Mouse (Mus musculus) spleen, adult 2 months (tissue): ENCODE measurements around the gene Parp9. TPM values are rescaled to one million over a fixed set of nuclear protein-coding genes. Genes with fewer than 3 reads are reported as not detected.

ENCODE experiments used
- DNase-seq, 2 experiments: peaks; one replicate each; pipeline versions ENCODE4 v3.0.0 to v3.0.0-alpha.2; 2012 to 2021; ENCODE audit warnings: low spot score in 2 of 2, low read depth in 1 of 2
- H3K27ac ChIP-seq: fragments of 200-500 bp; 2 replicates; pipeline ENCODE4 v1.5.1; 2012; ENCODE audit warnings: low read length, inconsistent platforms; ENCODE audit not compliant: insufficient read depth
- H3K27me3 ChIP-seq: fragments of 200-500 bp; 2 replicates; pipeline ENCODE4 v1.6.1; 2012; ENCODE audit warnings: mild to moderate bottlenecking, moderate library complexity, low read length, inconsistent platforms; ENCODE audit not compliant: control insufficient read depth, insufficient read depth
- H3K36me3 ChIP-seq: fragments of 200-500 bp; 2 replicates; pipeline ENCODE4 v1.6.1; 2012; ENCODE audit warnings: mild to moderate bottlenecking, low read length, inconsistent platforms; ENCODE audit not compliant: control insufficient read depth, insufficient read depth
- H3K4me1 ChIP-seq: fragments of 200-500 bp; 2 replicates; pipeline ENCODE4 v1.6.1; 2011; ENCODE audit warnings: inconsistent platforms; ENCODE audit not compliant: control insufficient read depth, insufficient read depth, insufficient read length
- H3K4me3 ChIP-seq: fragments of 200-500 bp; 2 replicates; pipeline ENCODE4 v1.5.1; 2011; ENCODE audit warnings: mild to moderate bottlenecking, inconsistent platforms; ENCODE audit not compliant: insufficient read depth, insufficient read length; ENCODE audit errors: extremely low read depth
- CTCF ChIP-seq: fragments of 200-500 bp; IDR thresholded peaks from 2 replicates; pipeline ENCODE4 v1.5.1; 2011; ENCODE audit warnings: mild to moderate bottlenecking, inconsistent platforms; ENCODE audit not compliant: insufficient read depth, insufficient read length, insufficient replicate concordance; ENCODE audit errors: extremely low read depth
- POLR2A ChIP-seq: fragments of 200-500 bp; IDR thresholded peaks from 2 replicates; pipeline ENCODE4 v1.6.1; 2011; ENCODE audit warnings: low read depth, low read length, inconsistent platforms
- WGBS: fragments of 180-500 bp; shearing (Covaris S2); methylation state at CpG from one replicate; pipeline ENCODE4 v1.1.7; 2018; 5-methylcytosine and 5-hydroxymethylcytosine counted together
- polyA plus RNA-seq: library from polyadenylated mRNA; depleted of rRNA; stranded (reverse); fragments of >200 nt; gene quantifications from 2 replicates; pipeline ENCODE4 v1.2.3, GENCODE M21; 2012

Parp9 gene
- polyA plus RNA-seq, 1 experiment, result 6.7 TPM

DNA sequence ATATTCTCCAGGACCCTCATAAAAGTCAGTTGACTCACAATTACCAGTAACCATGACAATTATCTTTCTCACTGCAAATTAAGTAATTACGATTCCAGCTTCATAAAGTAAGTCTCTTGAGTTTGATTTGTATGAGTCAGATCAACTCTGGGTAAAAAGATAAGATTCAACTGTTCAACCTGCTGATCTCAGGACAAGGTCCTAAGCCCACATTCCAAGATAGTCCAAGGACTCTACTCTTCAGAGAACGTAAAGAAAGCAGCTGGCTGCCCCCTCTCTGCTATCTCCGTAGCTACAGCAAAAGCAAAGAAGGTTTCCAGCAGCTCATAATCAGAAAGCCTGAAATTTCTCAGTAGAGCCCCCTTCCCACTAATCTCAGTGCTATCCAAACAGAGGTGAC, 26.8 kb upstream of the Parp9 start:
- no peaks in the 10 kb centered on the region for H3K36me3 ChIP-seq
- no peak overlapping the region for H3K27ac ChIP-seq
- 83% methylated on average over 3 of the region's 3 CpGs for WGBS
- H3K4me3 ChIP-seq, result no peak overlapping the region
- no peaks in the 10 kb centered on the region; the same call in 1 of the 2 replicates for H3K4me1 ChIP-seq
- no peaks in the 10 kb centered on the region for H3K27me3 ChIP-seq
- no peak for DNase-seq
- TF ChIP-seq POLR2A (no peak), CTCF (no peak)

DNA sequence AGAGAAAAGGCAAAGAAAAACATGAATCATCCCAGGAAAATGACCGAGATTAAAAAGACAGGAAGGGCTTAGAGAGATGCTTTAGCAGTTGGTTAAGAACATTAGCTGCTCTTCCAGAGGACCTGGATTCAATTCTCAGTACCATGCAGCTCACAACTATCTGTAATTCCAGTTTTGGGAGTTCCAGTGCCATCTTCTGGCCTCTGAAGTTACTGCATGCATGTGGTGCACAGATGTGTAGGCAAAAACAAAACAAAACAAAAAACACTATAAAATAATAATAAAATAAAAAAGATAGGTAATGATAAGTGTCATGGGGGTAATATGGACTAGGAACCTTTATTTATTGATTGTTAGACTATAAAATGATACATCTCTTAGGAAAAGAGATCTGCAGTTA, 24.7 kb upstream of the Parp9 start:
- DNase-seq, result no peak
- H3K4me1 ChIP-seq, result peaks cover 1% of the 10 kb centered on the region; the same call in 1 of the 2 replicates
- no peak overlapping the region for H3K27ac ChIP-seq
- no peaks in the 10 kb centered on the region for H3K27me3 ChIP-seq
- TF ChIP-seq CTCF, result no peak
- TF ChIP-seq POLR2A, result no peak
- 79% methylated on average over 1 of the region's 1 CpGs for WGBS
- no peaks in the 10 kb centered on the region for H3K36me3 ChIP-seq
- H3K4me3 ChIP-seq, result no peak overlapping the region

DNA sequence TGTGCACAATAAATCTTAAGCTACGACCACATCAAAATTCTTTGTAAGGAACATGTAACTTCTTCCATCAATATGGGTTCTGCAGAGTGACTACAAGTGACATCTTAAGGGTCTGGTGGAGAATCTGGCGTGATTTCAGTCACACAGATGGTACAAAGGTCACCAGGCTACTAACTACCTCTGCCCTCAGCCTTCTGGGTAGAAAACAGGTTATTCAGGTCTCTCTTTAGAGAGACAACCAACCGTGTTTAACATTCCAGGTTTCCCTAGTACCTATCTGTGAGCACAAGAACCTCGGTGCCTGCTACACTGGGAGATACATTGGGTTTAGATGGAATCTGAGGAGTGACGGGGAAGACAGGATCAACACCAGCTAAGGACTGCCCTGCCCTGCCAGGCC, 24.0 kb upstream of the Parp9 start:
- peaks cover 4% of the 10 kb centered on the region; the same call in 1 of the 2 replicates for H3K4me1 ChIP-seq
- TF ChIP-seq CTCF (no peak), POLR2A (no peak)
- no peak overlapping the region for H3K27ac ChIP-seq
- H3K36me3 ChIP-seq, result no peaks in the 10 kb centered on the region
- no peak overlapping the region for H3K4me3 ChIP-seq
- no peak for DNase-seq
- 82% methylated on average over 5 of the region's 5 CpGs for WGBS
- H3K27me3 ChIP-seq, result no peaks in the 10 kb centered on the region

DNA sequence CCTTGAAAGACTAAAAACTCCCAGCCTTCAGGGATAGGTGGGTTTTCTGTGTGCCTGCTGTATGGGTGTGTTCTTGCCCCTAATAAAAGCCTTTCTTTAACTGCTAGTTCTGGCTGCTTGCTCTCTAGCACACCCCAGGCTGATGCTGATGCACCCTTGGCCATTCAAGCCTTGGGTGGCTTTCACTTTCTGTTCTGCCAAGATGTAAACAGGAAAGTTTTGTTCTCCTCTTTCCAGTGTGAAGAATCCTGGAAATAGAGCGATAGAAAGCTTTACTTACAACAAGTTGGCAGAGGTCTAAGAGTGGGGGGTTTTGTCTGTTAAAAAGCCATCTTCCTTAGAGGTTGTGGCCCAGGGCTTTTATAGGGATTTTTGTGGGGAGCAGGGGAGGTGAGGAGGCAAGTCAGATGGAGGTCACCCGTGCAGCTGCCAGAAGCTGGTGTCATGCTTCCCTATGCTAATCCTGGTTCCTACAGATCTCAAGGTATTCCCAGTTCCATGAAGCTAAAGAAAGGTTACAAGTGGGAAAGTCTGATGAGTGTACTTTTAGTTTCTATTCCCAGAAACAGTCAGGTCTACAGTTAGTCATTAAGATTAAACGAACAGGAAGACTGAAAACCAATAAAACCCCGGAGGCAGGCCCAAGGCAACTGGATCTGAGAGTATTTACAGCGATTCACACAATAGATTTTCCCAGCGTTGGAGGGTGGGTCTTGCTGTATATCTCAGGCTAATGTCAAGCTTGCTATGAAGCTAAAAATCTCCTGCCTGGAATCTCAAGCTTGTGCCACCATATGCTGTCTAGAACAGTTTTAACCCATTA, 19.3 kb upstream of the Parp9 start:
- H3K4me3 ChIP-seq, result peak overlapping the region; percentile 39
- H3K27ac ChIP-seq, result peak overlapping the region; percentile 92
- peaks cover 4% of the 10 kb centered on the region; the same call in 1 of the 2 replicates for H3K4me1 ChIP-seq
- H3K36me3 ChIP-seq, result no peaks in the 10 kb centered on the region
- TF ChIP-seq POLR2A (no peak), CTCF (no peak)
- 5% methylated on average over 6 of the region's 6 CpGs for WGBS
- H3K27me3 ChIP-seq, result no peaks in the 10 kb centered on the region
- DNase-seq, result peak in 1 of 2 experiments; percentile 26

DNA sequence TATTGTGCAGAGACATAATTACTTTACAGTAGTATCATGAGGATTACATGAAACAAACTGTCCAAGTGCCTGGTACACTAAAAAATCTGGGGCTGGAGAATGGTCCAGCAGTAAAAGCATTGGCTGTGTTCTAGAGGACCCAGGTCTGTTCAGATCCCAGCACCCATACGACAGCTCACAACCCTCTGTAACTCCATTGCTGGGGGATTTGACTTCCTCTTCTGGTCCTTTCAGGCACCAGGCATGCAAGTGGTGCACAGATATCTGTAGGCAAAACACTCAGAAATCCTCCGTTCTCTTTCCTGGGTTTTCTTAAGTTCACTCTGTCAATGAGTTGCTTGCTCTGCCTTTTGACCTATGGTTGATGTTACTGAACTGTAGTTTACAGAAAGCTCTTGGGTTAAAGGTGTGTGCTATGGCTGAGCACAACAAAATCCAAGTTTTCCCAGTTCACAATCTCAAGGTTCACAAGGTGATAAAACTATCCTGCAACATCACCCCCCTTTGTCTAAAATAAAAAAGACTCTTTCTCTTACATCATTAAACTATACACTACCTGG, 16.5 kb upstream of the Parp9 start:
- TF ChIP-seq CTCF (no peak), POLR2A (no peak)
- no peak overlapping the region for H3K27ac ChIP-seq

DNA sequence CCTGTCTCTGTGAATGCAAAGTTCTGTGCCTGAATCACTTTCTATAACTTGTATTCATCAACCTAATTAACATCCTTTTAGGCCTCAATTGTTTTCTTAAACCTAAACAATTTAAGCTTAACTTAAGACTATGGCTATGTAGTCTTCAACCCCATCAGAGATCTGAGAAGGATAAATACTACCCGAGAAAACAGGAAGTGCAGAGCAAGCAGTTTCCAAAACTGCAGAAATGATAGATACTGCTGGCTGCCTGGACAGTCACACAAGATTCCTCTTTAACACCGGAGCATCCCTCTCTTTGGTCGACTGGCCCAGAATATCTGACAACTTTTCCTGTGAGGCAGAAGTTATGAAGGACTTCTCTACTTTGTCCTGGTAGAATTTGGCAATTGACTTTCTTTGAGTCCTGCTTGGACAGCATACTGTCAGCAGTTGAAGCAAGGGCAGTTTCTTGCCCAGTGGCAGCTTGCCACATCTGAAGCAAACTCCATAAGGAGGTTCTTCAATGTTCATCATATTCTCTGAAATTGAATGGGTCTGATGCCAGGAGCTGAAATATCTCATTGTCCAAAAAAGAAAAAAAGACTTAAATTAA, 15.9 kb upstream of the Parp9 start:
- Histone ChIP-seq H3K4me1 (peaks cover 4% of the 10 kb centered on the region; the same call in 1 of the 2 replicates), H3K36me3 (peaks cover 5% of the 10 kb centered on the region), H3K27ac (no peak overlapping the region), H3K4me3 (no peak overlapping the region), H3K27me3 (no peaks in the 10 kb centered on the region)
- no peak for DNase-seq
- TF ChIP-seq CTCF, result no peak
- TF ChIP-seq POLR2A, result no peak
- 57% methylated on average over 3 of the region's 3 CpGs for WGBS

More for the DNA sequence above, 16.5 kb upstream of the Parp9 start:
- H3K4me1 ChIP-seq, result peaks cover 4% of the 10 kb centered on the region; the same call in 1 of the 2 replicates
- no peak overlapping the region for H3K4me3 ChIP-seq
- H3K27me3 ChIP-seq, result no peaks in the 10 kb centered on the region
- WGBS, result 67% methylated on average over 2 of the region's 2 CpGs
- peaks cover 2% of the 10 kb centered on the region for H3K36me3 ChIP-seq
- DNase-seq, result no peak

DNA sequence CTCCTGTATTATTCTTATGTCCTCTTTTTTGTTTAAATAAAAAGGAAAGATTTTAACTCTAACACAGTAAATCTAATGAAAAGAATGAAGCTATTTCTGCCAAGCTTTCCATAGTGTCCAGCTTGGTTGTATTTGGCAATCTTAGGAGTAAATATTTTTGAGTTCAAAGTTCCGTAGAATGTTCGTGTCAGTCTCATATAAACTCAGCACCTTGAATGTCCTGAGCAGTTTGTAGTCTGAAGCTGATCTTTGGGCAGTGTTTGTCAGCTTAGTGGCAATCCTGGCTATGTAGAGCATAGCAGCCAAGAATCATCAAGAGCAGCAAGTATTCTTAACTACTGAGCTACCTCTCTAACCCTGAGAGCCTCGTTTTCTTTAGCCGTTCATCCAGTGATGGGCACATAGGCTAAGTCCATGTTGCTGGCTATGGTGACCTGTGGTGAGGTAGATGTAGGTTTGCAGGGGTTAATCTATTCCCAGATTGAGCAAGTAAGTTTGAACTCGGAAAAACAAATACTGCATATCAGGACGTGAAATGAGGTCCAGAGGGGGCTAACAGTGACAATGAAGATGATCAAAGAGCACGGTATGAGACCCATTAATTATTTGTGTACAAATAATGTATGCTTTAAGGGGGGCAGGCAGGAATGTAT, 14.6 kb upstream of the Parp9 start:
- 94% methylated on average over 7 of the region's 7 CpGs for WGBS
- Histone ChIP-seq H3K27me3 (no peaks in the 10 kb centered on the region), H3K4me3 (no peak overlapping the region), H3K36me3 (peaks cover 12% of the 10 kb centered on the region), H3K4me1 (0 out of 2 replicates have a peak, but pooled peaks cover 2% of the 10 kb centered on the region), H3K27ac (no peak overlapping the region)
- no peak for DNase-seq
- TF ChIP-seq POLR2A, result no peak
- TF ChIP-seq CTCF, result no peak
